Mouse (Mus musculus): ENCODE measurements around the gene Ptprr.

Gene Ptprr

DNA sequence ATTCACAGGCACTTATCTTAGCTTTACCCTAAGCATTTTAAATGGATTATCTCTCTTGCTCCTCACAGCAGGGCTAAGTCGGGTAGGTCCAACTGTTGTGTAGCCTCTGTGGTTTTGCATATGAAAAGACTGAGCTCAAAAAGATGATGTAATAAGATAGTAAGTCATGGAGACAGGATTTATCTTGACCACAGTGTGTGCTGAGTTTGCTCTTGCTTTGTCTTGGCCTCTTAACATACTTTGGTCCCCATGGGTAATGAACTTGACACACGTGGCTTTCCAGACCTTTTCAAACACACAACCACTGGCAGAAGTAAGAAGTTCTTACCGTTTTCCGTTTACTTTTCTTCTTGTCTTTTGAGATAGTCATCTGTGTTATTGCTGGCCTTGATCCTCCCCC, 250.3 kb downstream of the Ptprr start:
- DNase-seq (ENCODE audit: low spot score) = no peak

DNA sequence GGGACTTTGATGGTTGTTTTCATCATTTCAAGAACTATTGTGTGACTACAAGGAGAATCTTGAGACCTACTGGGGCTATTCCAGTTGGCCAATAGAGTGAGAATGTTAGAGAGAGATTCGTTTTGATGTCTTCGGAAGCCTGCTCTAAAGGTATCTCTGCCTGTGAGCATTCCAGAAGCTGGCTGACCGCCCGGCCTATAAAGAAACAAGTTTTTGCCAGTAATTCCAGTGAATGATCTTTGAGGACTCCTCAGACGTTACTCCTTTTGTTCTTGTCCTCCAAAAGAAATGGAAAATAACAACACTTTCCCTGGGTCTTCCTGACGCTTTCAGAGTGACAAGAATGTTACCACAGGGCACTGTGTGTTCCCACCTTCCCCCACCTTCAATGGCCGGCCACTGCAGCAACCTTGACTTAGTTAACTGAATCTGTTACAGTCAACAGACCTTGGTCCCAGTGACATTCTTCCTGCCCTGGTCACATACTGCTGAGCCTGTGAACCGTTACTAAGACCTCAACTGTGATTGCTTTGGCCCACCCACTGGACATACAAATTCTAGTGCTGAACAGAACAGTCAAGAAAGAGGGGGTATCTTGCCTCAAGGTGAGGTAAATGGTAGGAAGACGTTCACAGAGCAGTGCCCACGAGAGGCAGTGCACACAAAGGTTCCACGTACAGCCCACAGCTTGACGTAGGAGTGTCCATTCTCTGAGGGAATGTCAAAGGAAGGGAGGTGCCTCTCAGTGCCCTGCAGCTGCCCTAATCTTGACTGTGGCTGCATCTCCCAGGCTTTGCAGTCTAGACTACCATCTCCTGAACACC, 252.8 kb downstream of the Ptprr start:
- DNase-seq (ENCODE audit: low spot score) = no peak

DNA sequence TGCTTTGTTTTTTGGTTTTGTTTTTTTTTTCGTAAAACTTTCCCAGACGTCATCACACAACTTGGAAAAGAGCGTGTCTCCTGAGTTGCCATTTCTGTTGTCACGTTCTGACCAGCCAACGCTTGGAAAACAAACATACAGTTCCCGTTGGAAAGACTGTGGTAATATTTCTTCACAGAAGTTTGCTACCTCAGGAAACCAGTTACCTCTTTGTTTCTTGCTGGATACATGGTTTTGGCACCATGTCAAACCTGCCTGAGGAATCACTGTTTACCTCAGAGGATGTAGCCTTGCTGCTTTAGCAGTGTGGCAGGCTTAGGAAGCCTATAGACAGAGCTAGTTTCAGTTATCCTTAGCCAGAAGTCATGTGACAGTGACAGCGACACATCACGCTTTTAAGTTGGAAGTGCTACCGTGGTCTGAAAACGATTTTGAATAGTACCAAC, 253.5 kb downstream of the Ptprr start:
- DNase-seq (ENCODE audit: low spot score) = no peak

DNA sequence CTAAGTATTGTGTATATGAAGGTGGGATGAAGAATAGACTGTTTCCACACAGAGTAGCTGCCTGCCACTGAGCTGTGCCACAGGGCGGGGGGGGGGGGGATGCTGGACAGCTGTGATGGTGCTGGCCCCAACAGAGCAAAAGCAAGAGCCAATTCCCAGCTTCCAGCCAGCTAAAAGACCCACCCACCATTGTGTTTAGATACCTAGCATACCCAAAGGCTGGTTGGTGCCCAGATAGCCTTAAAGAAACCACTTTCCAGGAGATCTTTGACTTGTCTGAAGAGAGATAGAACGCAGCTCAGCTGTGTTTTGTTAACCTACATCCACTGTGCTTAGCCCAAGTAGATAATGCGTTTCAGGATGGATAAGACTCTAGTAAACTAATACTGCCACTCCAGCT, 254.1 kb downstream of the Ptprr start:
- DNase-seq (ENCODE audit: low spot score) = no peak

DNA sequence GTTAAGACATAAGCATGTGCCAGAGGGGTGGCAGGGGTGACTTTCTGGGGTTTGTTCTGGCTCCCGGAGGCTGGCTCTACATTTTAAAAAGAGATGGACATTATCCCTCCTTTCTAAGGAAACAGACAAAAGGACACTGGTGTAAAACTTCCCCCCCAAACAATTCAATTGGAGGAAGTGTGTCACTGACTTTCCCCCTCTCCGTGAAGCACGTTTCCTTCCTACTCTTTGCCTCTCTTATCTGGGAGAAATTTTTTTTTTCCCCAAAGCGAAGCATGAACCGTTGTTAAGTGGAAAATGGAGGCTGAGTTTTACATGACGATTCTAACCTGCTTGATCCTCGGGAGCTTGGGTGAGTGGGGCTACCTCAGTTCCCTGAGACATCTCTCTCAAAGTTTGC, 257.3 kb downstream of the Ptprr start, which contains the start of gene Ptprb:
Ptprb (plus strand) TSS at position 244 of the 400 bp plus-strand sequence.
- DNase-seq (ENCODE audit: low spot score) = no peak

DNA sequence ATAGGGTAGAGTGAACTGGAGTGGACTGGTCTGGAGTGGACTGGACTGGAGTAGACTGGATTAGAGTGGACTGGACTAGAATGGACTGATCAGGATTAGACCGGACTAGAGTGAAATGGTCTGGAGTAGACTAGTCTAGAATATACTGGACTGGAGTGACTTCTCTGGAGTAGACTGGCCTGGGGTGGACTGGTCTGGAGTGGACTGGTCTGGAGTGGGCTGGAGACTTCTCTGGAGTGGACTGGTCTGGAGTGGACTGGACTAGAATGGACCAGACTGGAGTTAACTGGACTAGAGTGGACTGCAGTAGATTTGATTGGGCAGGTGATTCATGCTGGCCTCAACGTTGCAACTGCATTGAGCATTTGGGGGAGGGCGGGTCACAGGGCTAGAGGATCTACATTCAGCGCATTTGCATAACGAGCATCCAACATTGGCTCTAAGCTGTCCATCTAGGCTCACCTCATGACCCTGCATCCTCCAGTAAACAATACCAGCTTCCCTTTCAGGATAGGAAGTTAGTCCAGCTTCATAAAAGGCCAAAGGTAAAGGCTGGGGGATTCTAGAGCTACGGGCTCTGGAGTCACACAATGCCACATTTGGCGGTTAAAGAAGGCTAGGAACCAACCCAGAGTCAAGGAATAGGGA, 268.8 kb downstream of the Ptprr start:
- no peak for DNase-seq (ENCODE audit: low spot score)

DNA sequence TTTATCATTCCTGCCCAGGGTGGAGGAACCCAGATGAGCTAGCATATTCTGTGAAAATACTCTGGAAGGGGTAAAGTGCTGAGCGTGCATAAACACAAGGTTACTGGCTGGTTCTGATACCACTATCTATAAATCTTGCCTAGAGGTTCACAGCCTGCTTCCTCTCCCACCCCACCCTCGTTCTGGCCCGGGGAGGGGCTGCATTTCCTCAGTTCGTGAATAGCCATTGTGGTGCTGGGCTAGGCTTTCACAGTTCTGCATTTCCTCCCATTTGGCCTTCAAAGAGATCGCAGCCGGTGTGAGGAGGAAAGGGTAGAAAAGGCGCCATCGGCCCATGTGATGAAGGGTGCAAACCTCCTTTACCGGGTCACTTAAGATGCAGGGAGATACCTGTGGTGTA, 270.1 kb downstream of the Ptprr start:
- peak; percentile 27 for DNase-seq (ENCODE audit: low spot score)

DNA sequence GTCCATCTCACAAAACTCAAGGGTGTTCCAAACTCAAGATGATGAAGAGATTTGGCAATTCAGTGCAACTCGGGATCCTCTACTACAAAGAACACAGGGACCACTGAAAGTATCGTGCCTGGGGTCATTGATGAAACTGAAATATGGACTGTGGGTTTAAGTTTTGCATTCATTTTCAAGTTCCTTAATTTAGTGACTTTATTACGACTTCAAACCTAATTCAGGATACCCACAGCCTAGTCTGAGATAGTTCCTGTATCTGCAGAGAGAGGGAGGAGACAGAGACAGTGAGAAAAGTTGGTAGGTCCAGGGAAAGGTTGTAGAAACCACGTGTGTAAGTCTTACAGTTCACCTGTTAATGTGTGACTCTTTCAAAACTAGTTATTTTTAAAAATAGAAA, 272.5 kb downstream of the Ptprr start:
- DNase-seq (ENCODE audit: low spot score) = no peak

DNA sequence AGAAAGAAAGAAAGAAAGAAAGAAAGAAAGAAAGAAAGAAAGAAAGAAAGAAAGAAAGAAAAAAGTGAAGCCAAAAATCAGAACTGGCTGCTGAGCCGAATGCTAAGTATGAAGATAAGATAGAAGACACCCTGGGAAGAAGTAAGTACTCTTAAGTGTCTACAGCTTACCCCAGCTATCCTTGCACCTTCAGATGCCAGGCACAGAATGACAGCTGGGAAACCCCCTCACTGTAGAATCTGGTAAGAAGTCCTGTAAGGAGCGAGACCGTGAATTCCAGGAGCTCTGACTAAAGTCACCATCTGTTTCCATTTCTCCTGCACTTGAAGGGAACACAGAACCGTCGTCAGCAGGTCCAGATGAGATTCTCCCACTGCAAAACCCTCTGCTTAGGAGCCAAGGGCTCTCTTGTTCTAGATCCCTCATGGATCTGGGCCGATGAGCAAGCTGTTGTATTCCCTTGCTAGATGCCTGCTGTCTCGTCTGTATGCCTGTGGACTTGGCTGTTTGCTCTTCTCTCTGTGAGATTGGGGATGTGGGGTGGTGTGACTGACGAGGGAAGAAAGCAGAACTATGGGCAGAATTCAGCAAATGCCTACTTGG, 273.2 kb downstream of the Ptprr start:
- no peak for DNase-seq (ENCODE audit: low spot score)

DNA sequence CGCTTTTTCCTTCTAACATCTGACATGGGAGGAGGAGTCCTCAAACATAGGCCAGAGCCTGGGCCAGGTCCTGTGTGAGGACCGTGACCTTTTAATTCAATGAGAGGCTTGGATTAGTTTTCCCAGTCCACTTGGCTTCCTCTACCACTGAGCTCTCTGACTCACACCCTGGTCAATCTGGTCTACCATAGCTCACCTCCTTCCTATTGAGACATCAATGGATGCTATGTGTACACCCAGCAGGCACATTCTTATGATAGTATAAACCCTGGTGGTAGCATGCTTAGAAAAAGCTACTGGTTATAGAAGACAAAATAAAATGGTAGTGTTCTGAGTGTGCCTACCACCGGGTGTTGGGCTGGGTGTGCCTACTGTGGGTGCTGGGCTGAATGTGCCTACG, 278.4 kb downstream of the Ptprr start:
- no peak for DNase-seq (ENCODE audit: low spot score)

DNA sequence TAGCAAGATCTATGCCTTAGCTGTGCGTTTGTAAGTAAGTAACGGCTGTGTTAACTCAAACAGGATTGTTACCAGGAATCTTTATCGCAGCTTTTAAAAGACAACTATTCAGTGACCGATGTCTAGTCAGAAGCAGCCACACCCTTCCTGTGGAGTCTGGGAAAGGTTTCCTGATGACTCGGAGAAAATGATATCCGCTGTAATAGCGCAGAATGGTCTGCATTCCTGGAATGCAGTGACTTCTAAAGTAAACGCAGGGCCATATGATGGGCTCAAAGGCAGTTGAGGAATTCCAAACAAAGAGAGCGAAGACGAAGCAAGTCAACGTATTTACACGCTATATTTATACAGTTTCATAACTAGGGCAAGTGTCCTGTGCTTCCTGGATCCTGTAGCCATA, 279.8 kb downstream of the Ptprr start:
- peak; percentile 55 for DNase-seq (ENCODE audit: low spot score)

DNA sequence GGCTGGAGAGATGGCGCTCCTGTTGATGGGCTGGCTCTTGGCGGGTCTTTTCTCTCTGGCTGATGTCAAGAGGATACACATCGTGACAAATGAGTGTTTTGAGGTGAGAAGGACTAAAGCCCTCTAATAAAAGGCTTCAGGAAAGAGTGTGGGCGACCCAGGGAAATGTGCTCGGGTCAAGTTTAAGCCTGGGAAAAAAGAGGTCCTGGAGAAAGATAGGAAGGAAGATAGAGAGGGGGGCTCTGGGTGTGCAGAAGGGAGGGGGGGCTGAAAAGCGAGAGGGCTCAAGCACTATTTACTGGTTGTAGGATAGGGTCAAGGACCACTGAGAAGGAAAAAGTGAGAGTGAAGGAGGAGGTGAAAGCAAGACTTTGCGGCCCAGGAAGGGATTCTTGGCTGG, 282.8 kb downstream of the Ptprr start:
- no peak for DNase-seq (ENCODE audit: low spot score)

DNA sequence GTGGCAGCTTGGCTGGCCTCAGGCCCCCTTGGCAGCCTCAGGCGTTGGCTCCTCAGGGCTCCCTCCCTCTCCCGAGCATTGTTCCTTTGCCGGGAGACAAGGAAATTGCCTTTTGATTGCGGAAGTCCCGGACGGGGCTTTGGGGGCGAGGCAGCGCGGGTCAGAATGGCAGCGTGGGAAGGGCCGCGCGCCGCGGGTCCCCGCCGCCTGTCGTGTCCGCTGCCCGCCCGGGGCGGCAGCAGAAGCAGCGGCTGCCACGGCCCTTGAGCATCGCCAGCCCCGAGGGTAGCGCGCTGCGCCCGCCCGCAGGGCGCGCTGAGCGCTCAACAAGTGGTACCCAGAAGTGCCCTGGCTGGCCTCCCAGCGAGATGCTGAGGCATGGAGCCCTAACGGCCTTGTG, 283.2 kb downstream of the Ptprr start:
- DNase-seq (ENCODE audit: low spot score) = peak; percentile 21

DNA sequence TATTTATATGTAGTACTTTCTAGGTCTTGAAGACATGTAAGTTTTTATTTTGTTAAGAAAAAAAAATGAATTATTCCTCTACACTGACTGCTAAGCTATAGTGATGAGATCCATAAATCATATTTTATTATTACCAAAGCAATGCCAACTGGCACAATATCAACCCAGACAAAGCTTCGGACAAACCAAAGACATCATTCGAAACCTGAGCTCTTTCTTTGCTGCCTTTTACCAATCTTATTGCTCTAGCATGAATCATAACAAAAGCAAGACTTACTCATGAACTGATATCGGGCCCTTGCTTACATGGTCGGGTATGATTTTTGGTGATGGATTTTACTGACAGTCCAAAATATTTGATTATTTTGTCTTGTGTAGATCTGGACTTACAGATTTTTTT, 286.3 kb downstream of the Ptprr start:
- no peak for DNase-seq (ENCODE audit: low spot score)

DNA sequence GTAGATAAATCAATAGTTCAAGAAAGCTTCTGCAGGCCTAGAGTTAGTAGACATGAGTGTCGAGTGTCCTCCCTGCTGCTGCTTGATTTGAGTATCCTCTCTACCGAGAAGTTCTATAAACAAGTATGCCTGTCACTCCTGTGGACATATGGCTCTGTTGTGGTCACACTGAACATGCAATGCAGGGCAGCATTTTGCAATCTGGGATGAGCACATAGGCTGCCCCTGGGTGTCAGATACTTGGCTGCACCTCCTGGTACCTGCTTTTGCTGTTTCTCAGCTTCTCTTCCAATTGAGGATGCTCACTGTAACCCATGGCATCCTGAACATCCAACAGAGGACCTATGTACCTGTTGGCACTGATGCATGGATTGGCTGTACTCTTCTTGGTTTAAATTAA, 291.4 kb downstream of the Ptprr start:
- no peak for DNase-seq (ENCODE audit: low spot score)

DNA sequence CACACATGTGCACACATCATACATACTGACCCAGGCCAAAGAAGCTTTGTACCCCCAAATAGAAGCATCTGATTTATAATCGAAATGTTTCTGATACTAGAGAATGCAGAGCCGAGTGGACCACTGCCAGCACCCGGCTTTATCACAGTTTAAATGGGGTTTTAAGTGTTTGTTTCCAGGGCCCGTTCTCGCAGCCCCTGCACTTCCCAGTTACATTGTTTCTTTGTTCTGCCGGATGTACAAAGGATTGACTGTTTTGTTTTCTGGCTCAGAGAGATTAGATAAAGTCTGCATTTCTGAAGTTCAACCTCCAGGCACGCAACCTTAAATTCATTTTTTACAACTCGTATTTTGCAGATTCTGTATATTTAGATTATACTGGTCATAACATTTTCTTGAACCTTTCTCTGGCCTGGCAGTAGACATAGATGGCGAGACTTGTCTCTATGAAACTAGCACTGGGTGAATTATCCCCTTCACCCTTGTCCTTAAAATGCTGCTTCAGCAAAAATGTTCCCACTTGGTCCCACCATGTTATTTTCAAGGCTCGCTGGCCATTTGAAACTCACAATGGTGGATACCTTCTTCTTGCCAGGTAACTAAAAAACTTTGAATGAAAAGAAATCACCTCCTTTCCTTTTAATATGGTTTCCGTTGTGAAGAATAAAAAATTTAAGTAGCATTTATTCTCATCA, 292.6 kb downstream of the Ptprr start:
- DNase-seq (ENCODE audit: low spot score) = no peak

DNA sequence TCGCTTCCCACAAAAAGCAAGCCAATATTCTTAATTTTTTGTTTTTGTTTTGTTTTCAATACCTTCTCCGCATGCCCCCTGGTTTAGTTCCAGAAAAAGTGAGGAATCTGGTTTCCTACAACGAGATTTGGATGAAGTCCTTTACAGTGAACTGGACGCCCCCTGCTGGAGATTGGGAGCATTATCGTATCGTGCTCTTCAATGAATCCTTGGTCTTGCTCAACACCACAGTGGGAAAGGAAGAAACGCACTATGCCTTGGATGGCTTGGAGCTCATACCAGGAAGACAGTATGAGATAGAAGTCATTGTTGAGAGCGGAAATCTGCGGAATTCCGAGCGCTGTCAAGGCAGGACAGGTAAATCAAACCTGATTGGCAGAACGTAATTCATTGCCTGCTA, 301.2 kb downstream of the Ptprr start:
- peak; percentile 66 for DNase-seq (ENCODE audit: low spot score)
